Mouse (Mus musculus) liver, embryonic 14.5 days (tissue): ENCODE measurements around the gene Sept11. TPM values are rescaled to one million over a fixed set of nuclear protein-coding genes. Genes with fewer than 3 reads are reported as not detected.

Experiments
- ATAC-seq: fragments of 200-750 bp; cut with Nextera tagmentation; 2 replicates; pipeline ENCODE4 v1.8.0; 2017; ENCODE audit warnings: moderate number of reproducible peaks, mild to moderate bottlenecking, moderate library complexity; ENCODE audit not compliant: insufficient read depth
- DNase-seq, 3 experiments: peaks; one replicate each; pipeline ENCODE4 v3.0.0-alpha.2; 2012 to 2013; ENCODE audit warnings: low read depth in 3 of 3, low spot score in 3 of 3
- H3K27ac ChIP-seq: fragments of 300-500 bp; sonication (generic); 2 replicates; pipeline ENCODE4 v1.5.1; 2014; ENCODE audit warnings: moderate library complexity, mild to moderate bottlenecking, control low read depth, inconsistent platforms
- H3K27me3 ChIP-seq: fragments of 300-500 bp; sonication (generic); 2 replicates; pipeline ENCODE4 v1.6.1; 2014; ENCODE audit warnings: mild to moderate bottlenecking, low read length, moderate library complexity; ENCODE audit not compliant: control insufficient read depth, insufficient read depth
- H3K36me3 ChIP-seq: fragments of 300-500 bp; sonication (generic); replicated peaks from 2 replicates; pipeline ENCODE4 v1.6.1; 2014; ENCODE audit warnings: low read depth; ENCODE audit not compliant: control insufficient read depth, insufficient read depth
- H3K4me1 ChIP-seq, 2 experiments: fragments of 200-500 bp in 1 of 2; fragments of 300-500 bp in 1 of 2; sonication (generic) in 1 of 2; replicated peaks; 2 replicates each; pipeline ENCODE4 v1.6.1; 2012 to 2014; ENCODE audit warnings: antibody characterized with exemption in 1 of 2, inconsistent platforms in 1 of 2, low read length in 1 of 2; ENCODE audit not compliant: control insufficient read depth in 2 of 2, insufficient read depth in 2 of 2
- H3K4me2 ChIP-seq: fragments of 300-500 bp; sonication (generic); 2 replicates; pipeline ENCODE4 v1.6.1; 2014; ENCODE audit warnings: low read depth, mild to moderate bottlenecking, control low read depth, moderate library complexity
- H3K4me3 ChIP-seq, 2 experiments: fragments of 200-500 bp in 1 of 2; fragments of 300-500 bp in 1 of 2; sonication (generic) in 1 of 2; 2 replicates each; pipeline ENCODE4 v1.5.1; 2012 to 2014; ENCODE audit warnings: low read depth in 2 of 2, low read length in 2 of 2, mild to moderate bottlenecking in 2 of 2, control low read depth in 1 of 2, inconsistent platforms in 1 of 2, moderate library complexity in 1 of 2; ENCODE audit not compliant: insufficient read depth in 1 of 2
- H3K9ac ChIP-seq: fragments of 300-500 bp; sonication (generic); replicated peaks from 2 replicates; pipeline ENCODE4 v1.6.1; 2014; ENCODE audit warnings: mild to moderate bottlenecking, control low read depth, moderate library complexity
- H3K9me3 ChIP-seq: fragments of 300-500 bp; sonication (generic); 2 replicates; pipeline ENCODE4 v1.6.1; 2016; ENCODE audit warnings: low read length, mixed read lengths; ENCODE audit not compliant: control insufficient read depth
- CTCF ChIP-seq: IDR thresholded peaks from 2 replicates; pipeline ENCODE4 v1.5.1; 2016; ENCODE audit warnings: antibody characterized with exemption, low read depth, control low read depth
- EP300 ChIP-seq: IDR thresholded peaks from 2 replicates; pipeline ENCODE4 v1.6.1; 2016; ENCODE audit warnings: antibody characterized with exemption, low read depth
- WGBS: fragments of 180-500 bp; shearing (Covaris S2); extraction: QIAGEN DNeasy Blood & Tissue Kit; methylation state at CpG from one replicate; pipeline ENCODE4 v1.1.7; 2014; ENCODE audit not compliant: insufficient replicate concordance; 5-methylcytosine and 5-hydroxymethylcytosine counted together
- polyA plus RNA-seq, 2 experiments: library from polyadenylated mRNA; depleted of rRNA in 1 of 2; stranded (reverse) in 1 of 2; unstranded in 1 of 2; fragments of >200 nt; fragmentation: Nextera tagmentation in 1 of 2; extraction: Ambion mirVana in 1 of 2; gene quantifications; 2 replicates each; pipeline versions ENCODE4 v1.2.1 to v1.2.3; 2012 to 2014

Gene Sept11
- polyA plus RNA-seq, 2 experiments: 13.8 to 18.6 TPM

- Histone ChIP-seq H3K9ac (no peak overlapping the region), H3K27ac (no peak overlapping the region), H3K27me3 (no peaks in the 10 kb centered on the region), H3K4me3 (no peak overlapping the region), H3K36me3 (no peaks in the 10 kb centered on the region), H3K4me1 (peaks cover 0 to 7% of the 10 kb centered on the region in 2 experiments; a peak in 1 of 4 replicates), H3K9me3 (no peaks in the 10 kb centered on the region), H3K4me2 (no peak overlapping the region)
- no peak for ATAC-seq
- no peak for DNase-seq
- 76% methylated on average over 3 of the region's 3 CpGs for WGBS
- TF ChIP-seq CTCF: no peak
- no peak for TF ChIP-seq EP300
Observed at GRCm38 (mm10) chr5:93112290-93112689, 19.1 kb downstream of the Sept11 start.

GRCm38 (mm10) chr5:93113517-93113916 is 20.3 kb downstream of the Sept11 start:
- no peak for TF ChIP-seq EP300
- TF ChIP-seq CTCF: no peak
- no peak for DNase-seq

GRCm38 (mm10) chr5:93114515-93114914 is 21.3 kb downstream of the Sept11 start:
- H3K9ac ChIP-seq: no peak overlapping the region
- no peak for DNase-seq
- H3K27ac ChIP-seq: no peak overlapping the region
- ATAC-seq: no peak
- H3K4me3 ChIP-seq: no peak overlapping the region
- 0 out of 4 replicates have a peak, but pooled peaks cover 0 to 4% of the 10 kb centered on the region in 2 experiments for H3K4me1 ChIP-seq
- no peaks in the 10 kb centered on the region for H3K36me3 ChIP-seq
- TF ChIP-seq CTCF (no peak), EP300 (no peak)
- WGBS: 77% methylated on average over 6 of the region's 6 CpGs
- no peaks in the 10 kb centered on the region for H3K9me3 ChIP-seq
- no peak overlapping the region for H3K4me2 ChIP-seq
- H3K27me3 ChIP-seq: no peaks in the 10 kb centered on the region

More at GRCm38 (mm10) chr5:93113517-93113916, 20.3 kb downstream of the Sept11 start:
- Histone ChIP-seq H3K27me3 (no peaks in the 10 kb centered on the region), H3K4me3 (no peak overlapping the region), H3K4me1 (peaks cover 0 to 5% of the 10 kb centered on the region in 2 experiments; a peak in 1 of 4 replicates), H3K36me3 (no peaks in the 10 kb centered on the region), H3K9me3 (no peaks in the 10 kb centered on the region), H3K4me2 (no peak overlapping the region), H3K27ac (no peak overlapping the region), H3K9ac (no peak overlapping the region)
- WGBS: 72% methylated on average over 5 of the region's 5 CpGs
- ATAC-seq: no peak

- no peaks in the 10 kb centered on the region for H3K27me3 ChIP-seq
- no peaks in the 10 kb centered on the region for H3K9me3 ChIP-seq
- H3K4me2 ChIP-seq: no peak overlapping the region
- no peak for DNase-seq
- no peak overlapping the region for H3K4me3 ChIP-seq
- TF ChIP-seq CTCF (no peak), EP300 (no peak)
- no peak overlapping the region for H3K9ac ChIP-seq
- H3K4me1 ChIP-seq: 0 out of 4 replicates have a peak, but pooled peaks cover 0 to 4% of the 10 kb centered on the region in 2 experiments
- H3K27ac ChIP-seq: no peak overlapping the region
- no peaks in the 10 kb centered on the region for H3K36me3 ChIP-seq
- WGBS: 81% methylated on average over 6 of the region's 6 CpGs
- ATAC-seq: no peak
Observed at GRCm38 (mm10) chr5:93115059-93115458, 21.8 kb downstream of the Sept11 start.

- ATAC-seq (no peak), DNase-seq (no peak)
- TF ChIP-seq EP300 (no peak), CTCF (no peak)
- Histone ChIP-seq H3K9me3 (no peaks in the 10 kb centered on the region), H3K4me1 (peaks cover 0 to 7% of the 10 kb centered on the region in 2 experiments; a peak in 1 of 4 replicates), H3K36me3 (no peaks in the 10 kb centered on the region), H3K4me2 (no peak overlapping the region), H3K27ac (no peak overlapping the region), H3K27me3 (no peaks in the 10 kb centered on the region), H3K4me3 (no peak overlapping the region), H3K9ac (no peak overlapping the region)
- 61% methylated on average over 13 of the region's 13 CpGs for WGBS
Observed at GRCm38 (mm10) chr5:93115854-93116253, 22.6 kb downstream of the Sept11 start.
